Mouse (Mus musculus) embryonic facial prominence, embryonic 13.5 days (tissue): ENCODE results near the gene Hoxd13. TPM values are rescaled to one million over a fixed set of nuclear protein-coding genes. Genes with fewer than 3 reads are reported as not detected.

Experiments used
- ATAC-seq: fragments of 200-750 bp; cut with Nextera tagmentation; 2 replicates; pipeline ENCODE4 v1.8.0; 2017; ENCODE audit warnings: low read depth; ENCODE audit not compliant: insufficient number of reproducible peaks, insufficient read depth, low FRiP score, low TSS enrichment
- H3K27ac ChIP-seq: fragments of 300-500 bp; sonication (generic); 2 replicates; pipeline ENCODE4 v1.5.1; 2015; ENCODE audit warnings: moderate library complexity, mild to moderate bottlenecking, inconsistent platforms
- H3K27me3 ChIP-seq: fragments of 300-500 bp; sonication (generic); 2 replicates; pipeline ENCODE4 v1.6.1; 2015; ENCODE audit warnings: mild to moderate bottlenecking, inconsistent platforms
- H3K36me3 ChIP-seq: fragments of 300-500 bp; sonication (generic); 2 replicates; pipeline ENCODE4 v1.6.1; 2015; ENCODE audit warnings: mild to moderate bottlenecking, inconsistent platforms
- H3K4me1 ChIP-seq: fragments of 300-500 bp; sonication (generic); 2 replicates; pipeline ENCODE4 v1.6.1; 2015; ENCODE audit warnings: inconsistent platforms
- H3K4me2 ChIP-seq: fragments of 300-500 bp; sonication (generic); 2 replicates; pipeline ENCODE4 v1.6.1; 2015; ENCODE audit warnings: moderate library complexity, mild to moderate bottlenecking, inconsistent platforms
- H3K4me3 ChIP-seq: fragments of 300-500 bp; sonication (generic); 2 replicates; pipeline ENCODE4 v1.5.1; 2015; ENCODE audit warnings: mild to moderate bottlenecking, inconsistent platforms
- H3K9ac ChIP-seq: fragments of 300-500 bp; sonication (generic); 2 replicates; pipeline ENCODE4 v1.6.1; 2015; ENCODE audit warnings: mild to moderate bottlenecking, inconsistent platforms
- H3K9me3 ChIP-seq: fragments of 300-500 bp; sonication (generic); 2 replicates; pipeline ENCODE4 v1.6.1; 2016; ENCODE audit warnings: inconsistent platforms
- WGBS: fragments of 180-500 bp; shearing (Covaris S2); methylation state at CpG from one replicate; pipeline ENCODE4 v1.1.7; 2015; ENCODE audit warnings: mixed read lengths; 5-methylcytosine and 5-hydroxymethylcytosine counted together
- polyA plus RNA-seq: library from polyadenylated mRNA; unstranded; fragments of >200 nt; fragmentation: Nextera tagmentation; extraction: Ambion mirVana; gene quantifications from 2 replicates; pipeline ENCODE4 v1.2.1, GENCODE M21; 2015

The Hoxd13 gene
- polyA plus RNA-seq, 1 experiment from 2014 or later, result not detected

- Histone ChIP-seq H3K9ac (no peak overlapping the region), H3K27ac (no peak overlapping the region), H3K4me1 (peaks cover 24% of the 10 kb centered on the region)
Observed at GRCm38 (mm10) chr2:74700546-74701112, 32.5 kb downstream of the Hoxd13 start.

GRCm38 (mm10) chr2:74701949-74702819 is 34.1 kb downstream of the Hoxd13 start:
- Histone ChIP-seq H3K27me3 (peaks cover 99% of the 10 kb centered on the region), H3K36me3 (no peaks in the 10 kb centered on the region), H3K9ac (no peak overlapping the region), H3K9me3 (no peaks in the 10 kb centered on the region), H3K4me2 (no peak overlapping the region), H3K4me1 (peaks cover 24% of the 10 kb centered on the region), H3K27ac (no peak overlapping the region), H3K4me3 (no peak overlapping the region)
- ATAC-seq, result no peak
- 8% methylated on average over 17 of the region's 17 CpGs for whole genome bisulfite sequencing

More at GRCm38 (mm10) chr2:74700546-74701112, 32.5 kb downstream of the Hoxd13 start:
- ATAC-seq, result no peak
- WGBS, result 2% methylated on average over 22 of the region's 22 CpGs
- Histone ChIP-seq H3K9me3 (no peaks in the 10 kb centered on the region), H3K4me3 (no peak overlapping the region), H3K36me3 (no peaks in the 10 kb centered on the region), H3K27me3 (peaks cover 100% of the 10 kb centered on the region), H3K4me2 (no peak overlapping the region)

GRCm38 (mm10) chr2:74702820-74703219 is 34.7 kb downstream of the Hoxd13 start:
- no peak overlapping the region for H3K4me2 ChIP-seq
- no peaks in the 10 kb centered on the region for H3K9me3 ChIP-seq
- no peak overlapping the region for H3K4me3 ChIP-seq
- no peak overlapping the region for H3K9ac ChIP-seq
- no peak overlapping the region for H3K27ac ChIP-seq
- peaks cover 20% of the 10 kb centered on the region for H3K4me1 ChIP-seq
- peaks cover 99% of the 10 kb centered on the region for H3K27me3 ChIP-seq
- H3K36me3 ChIP-seq, result no peaks in the 10 kb centered on the region
- WGBS, result 13% methylated on average over 6 of the region's 6 CpGs
- ATAC-seq, result no peak

DNA sequence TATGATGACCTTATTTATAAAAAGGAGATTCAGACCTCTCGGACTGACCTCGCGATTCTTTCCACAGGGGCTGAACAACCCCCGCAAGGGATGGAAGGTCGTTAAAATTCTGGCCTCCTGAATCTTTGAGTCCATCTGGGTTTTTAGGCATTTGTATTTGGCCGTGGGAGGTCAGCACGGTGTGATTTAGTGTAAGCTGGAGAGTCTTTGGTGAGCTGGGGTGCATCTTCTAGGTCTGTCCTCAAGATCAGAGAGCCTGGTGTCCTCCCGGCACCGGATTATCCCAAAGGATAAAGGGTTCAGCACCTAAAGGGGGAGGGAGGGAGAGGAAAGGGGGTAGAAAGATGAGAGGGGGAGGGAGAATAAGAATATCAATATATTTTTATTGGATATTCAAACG is 35.2 kb downstream of the Hoxd13 start:
- peaks cover 99% of the 10 kb centered on the region for H3K27me3 ChIP-seq
- H3K4me2 ChIP-seq, result no peak overlapping the region

DNA sequence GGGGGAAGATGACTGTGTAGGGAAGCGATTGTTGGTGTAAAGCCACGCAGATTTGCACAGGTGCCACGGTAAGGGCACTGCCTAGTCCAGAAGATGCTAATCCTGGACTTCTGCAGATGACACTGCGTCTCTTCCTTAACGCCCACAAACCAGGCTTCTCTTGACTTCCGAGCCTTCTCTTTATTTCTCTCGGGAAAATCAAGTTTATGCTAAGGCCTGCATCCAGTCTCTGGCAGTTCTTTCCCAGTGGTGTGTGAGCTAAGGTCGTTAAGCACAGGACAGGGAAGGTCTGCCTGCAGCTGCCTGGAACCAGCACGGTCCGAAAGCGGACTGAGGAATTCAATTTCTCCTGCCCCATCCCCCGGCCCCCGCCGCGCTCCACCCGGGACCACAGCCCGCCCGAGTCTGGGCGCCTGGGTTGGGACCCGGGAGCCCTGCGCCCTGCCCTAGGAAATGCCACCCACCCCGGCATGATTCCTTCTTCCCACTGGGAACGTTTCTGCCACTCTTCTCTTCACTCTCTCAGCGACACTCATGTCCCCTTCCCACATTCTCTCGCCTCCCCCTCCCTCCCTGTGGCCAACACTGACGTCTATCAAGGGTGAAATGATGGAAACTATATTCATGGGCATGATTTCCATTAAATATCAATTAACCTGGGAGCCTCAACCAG is 35.7 kb downstream of the Hoxd13 start:
- Histone ChIP-seq H3K36me3 (no peaks in the 10 kb centered on the region), H3K27ac (no peak overlapping the region), H3K4me1 (peaks cover 10% of the 10 kb centered on the region), H3K4me2 (no peak overlapping the region), H3K27me3 (peaks cover 99% of the 10 kb centered on the region), H3K9ac (no peak overlapping the region), H3K4me3 (no peak overlapping the region), H3K9me3 (no peaks in the 10 kb centered on the region)
- 2% methylated on average over 26 of the region's 26 CpGs for WGBS
- ATAC-seq, result no peak

More for the DNA sequence above, 35.2 kb downstream of the Hoxd13 start:
- Histone ChIP-seq H3K27ac (no peak overlapping the region), H3K36me3 (no peaks in the 10 kb centered on the region), H3K9me3 (no peaks in the 10 kb centered on the region), H3K4me3 (no peak overlapping the region), H3K9ac (no peak overlapping the region), H3K4me1 (peaks cover 15% of the 10 kb centered on the region)
- WGBS, result 8% methylated on average over 10 of the region's 10 CpGs
- no peak for ATAC-seq

DNA sequence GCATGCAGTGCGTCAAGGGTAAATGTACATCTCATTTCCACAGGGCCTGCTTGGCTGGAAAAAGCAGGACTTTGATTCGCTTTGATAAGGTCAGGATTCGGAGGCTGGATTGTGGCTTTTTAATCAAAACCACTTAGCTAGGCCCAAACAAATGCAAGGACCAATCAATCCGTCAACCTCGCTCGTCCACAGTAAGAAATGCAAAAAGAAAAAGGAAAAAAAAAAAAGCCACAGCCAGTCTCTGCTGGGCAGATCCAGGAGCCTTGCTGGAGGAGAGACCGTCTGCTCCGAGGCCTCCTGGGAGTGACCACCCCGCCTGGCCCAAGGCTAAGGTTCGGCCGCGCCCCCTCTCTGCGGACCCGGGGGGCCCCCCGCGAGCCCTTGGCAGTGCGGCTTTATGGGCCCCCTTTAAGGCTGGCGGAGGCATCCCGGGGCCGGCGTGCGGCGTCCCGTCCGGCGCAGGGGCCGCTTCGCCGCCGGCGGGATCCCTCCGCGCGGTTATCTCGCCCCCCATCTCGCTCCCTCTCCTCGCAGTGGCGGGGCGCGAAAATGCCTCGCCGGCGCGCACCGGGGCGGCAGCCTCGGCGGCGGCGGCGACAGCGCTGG is 36.4 kb downstream of the Hoxd13 start, which contains the start of gene Hoxd8:
Gene Hoxd8, plus strand, starts transcription at position 223 of the 606 bp plus-strand sequence.
- H3K4me2 ChIP-seq, result peak within 1 kb of the TSS; percentile 75
- no peaks in the 10 kb centered on the region for H3K9me3 ChIP-seq
- H3K4me3 ChIP-seq, result peak within 1 kb of the TSS; percentile 48
- peaks cover 99% of the 10 kb centered on the region for H3K27me3 ChIP-seq
- no peak for ATAC-seq
- WGBS, result under 1% methylated on average over 40 of the region's 52 CpGs
- peak within 1 kb of the TSS; percentile 60 for H3K9ac ChIP-seq
- peaks cover 10% of the 10 kb centered on the region for H3K4me1 ChIP-seq
- H3K36me3 ChIP-seq, result no peaks in the 10 kb centered on the region
- H3K27ac ChIP-seq, result no peak within 1 kb of the TSS; the same call in 1 of the 2 replicates

- H3K27ac ChIP-seq, result no peak overlapping the region; the same call in 1 of the 2 replicates
- peak overlapping the region; percentile 75 for H3K4me2 ChIP-seq
- WGBS, result under 1% methylated on average over 53 of the region's 66 CpGs
- H3K27me3 ChIP-seq, result peaks cover 99% of the 10 kb centered on the region
- H3K9me3 ChIP-seq, result no peaks in the 10 kb centered on the region
- no peaks in the 10 kb centered on the region for H3K36me3 ChIP-seq
- ATAC-seq, result no peak
- peaks cover 10% of the 10 kb centered on the region for H3K4me1 ChIP-seq
- peak overlapping the region; percentile 60 for H3K9ac ChIP-seq
- peak overlapping the region; percentile 48 for H3K4me3 ChIP-seq
Observed at GRCm38 (mm10) chr2:74704999-74705466, 36.9 kb downstream of the Hoxd13 start.

DNA sequence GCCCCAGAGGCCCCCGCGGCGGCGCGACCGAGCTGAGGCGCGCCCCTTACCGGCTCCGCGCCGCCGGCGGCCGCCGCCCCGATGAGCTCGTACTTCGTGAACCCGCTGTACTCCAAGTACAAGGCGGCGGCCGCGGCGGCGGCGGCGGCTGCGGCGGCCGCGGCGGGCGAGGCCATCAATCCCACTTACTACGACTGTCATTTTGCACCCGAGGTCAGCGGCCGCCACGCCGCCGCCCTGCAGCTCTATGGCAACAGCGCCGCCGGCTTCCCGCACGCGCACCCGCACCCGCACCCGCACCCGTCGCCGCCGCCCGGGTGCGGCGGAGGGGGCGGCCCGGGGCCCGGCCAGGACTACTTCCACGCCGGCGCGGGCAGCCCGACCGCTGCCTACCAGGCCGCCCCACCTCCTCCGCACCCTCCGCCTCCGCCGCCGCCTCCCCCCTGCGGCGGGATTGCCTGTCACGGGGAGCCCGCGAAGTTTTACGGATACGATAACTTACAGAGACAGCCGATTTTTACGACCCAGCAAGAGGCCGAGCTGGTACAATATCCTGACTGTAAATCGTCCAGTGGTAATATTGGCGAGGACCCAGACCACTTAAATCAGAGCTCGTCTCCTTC is 37.5 kb downstream of the Hoxd13 start:
- Histone ChIP-seq H3K4me1 (peaks cover 10% of the 10 kb centered on the region), H3K4me2 (peak overlapping the region; percentile 75), H3K27ac (no peak overlapping the region), H3K4me3 (peak overlapping the region; percentile 48), H3K36me3 (no peaks in the 10 kb centered on the region), H3K9ac (peak overlapping the region; percentile 60), H3K27me3 (peaks cover 99% of the 10 kb centered on the region), H3K9me3 (no peaks in the 10 kb centered on the region)
- ATAC-seq, result no peak
- under 1% methylated on average over 78 of the region's 85 CpGs for WGBS

DNA sequence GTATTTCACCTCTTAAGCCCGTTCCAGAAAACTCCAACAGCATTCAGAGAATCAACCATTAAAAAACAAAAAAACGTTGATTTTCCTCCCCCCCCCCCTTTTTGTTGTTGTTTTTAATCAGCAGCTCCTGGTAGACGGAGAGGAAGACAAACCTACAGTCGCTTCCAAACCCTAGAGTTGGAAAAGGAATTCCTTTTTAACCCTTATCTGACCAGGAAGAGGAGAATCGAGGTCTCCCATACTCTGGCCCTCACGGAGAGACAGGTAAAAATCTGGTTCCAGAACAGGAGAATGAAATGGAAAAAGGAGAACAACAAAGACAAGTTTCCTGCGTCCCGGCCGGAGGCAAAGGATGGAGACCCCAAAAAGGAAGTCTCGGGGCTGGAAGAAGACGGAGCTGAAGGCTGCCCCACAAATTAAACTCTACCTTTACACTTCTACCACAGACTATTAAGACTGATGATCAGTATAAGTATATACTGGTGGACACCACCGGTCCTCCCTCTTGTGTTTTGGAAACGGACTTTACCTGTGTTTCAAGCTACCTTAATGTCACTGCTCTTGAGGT is 38.4 kb downstream of the Hoxd13 start:
- 4% methylated on average over 13 of the region's 13 CpGs for WGBS
- Histone ChIP-seq H3K4me1 (peaks cover 10% of the 10 kb centered on the region), H3K4me2 (no peak overlapping the region), H3K27me3 (peaks cover 99% of the 10 kb centered on the region), H3K9ac (no peak overlapping the region), H3K36me3 (no peaks in the 10 kb centered on the region), H3K4me3 (no peak overlapping the region), H3K27ac (no peak overlapping the region), H3K9me3 (no peaks in the 10 kb centered on the region)
- ATAC-seq, result no peak

DNA sequence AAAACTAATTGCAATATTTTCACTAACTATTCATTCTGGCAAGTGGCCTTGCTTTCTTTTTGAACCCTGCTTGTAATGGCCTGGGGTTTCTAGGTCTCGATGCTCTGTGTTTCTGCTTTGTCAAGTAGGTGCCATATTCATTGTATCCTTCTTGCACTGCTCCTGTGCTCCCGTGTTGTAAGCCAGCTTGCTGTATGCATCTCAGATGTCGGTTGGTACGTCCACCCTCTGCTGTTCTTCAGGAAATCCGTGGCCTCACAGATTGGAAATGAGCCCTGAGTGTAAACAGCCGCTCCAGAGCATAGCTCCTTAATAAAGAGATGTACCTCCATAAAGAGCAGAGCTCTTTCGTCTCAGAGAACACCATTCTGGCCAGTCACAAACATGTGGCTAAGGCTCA is 39.5 kb downstream of the Hoxd13 start:
- Histone ChIP-seq H3K4me2 (no peak overlapping the region), H3K4me1 (peaks cover 17% of the 10 kb centered on the region), H3K9ac (no peak overlapping the region), H3K27me3 (peaks cover 99% of the 10 kb centered on the region), H3K27ac (no peak overlapping the region), H3K9me3 (no peaks in the 10 kb centered on the region), H3K4me3 (no peak overlapping the region), H3K36me3 (no peaks in the 10 kb centered on the region)
- 9% methylated on average over 7 of the region's 7 CpGs for WGBS
- no peak for ATAC-seq
